Mouse (Mus musculus): ENCODE data around the gene Scand1. TPM values are rescaled to one million over a fixed set of nuclear protein-coding genes. Genes with fewer than 3 reads are reported as not detected.

Gene Scand1
- total RNA-seq (2015; ENCODE audit: low replicate concordance) (2.3 TPM in 1 of 2 replicates, not detected in the other), total RNA-seq (2017; ENCODE audit: low replicate concordance) (1.9 and 16.4 TPM in 2 replicates)

GRCm38 (mm10) chr2:156312297-156312897 is at the start of gene Scand1, which contains the start of gene Cnbd2:
Gene Scand1 (minus strand): TSS chr2:156312704.
Gene Cnbd2 (plus strand): TSS chr2:156312299.
- ATAC-seq (replicated peaks; ENCODE audit: low FRiP score, poor library complexity, severe bottlenecking): peak; percentile 91

- ATAC-seq (replicated peaks; ENCODE audit: low FRiP score, poor library complexity, severe bottlenecking): no peak
These were observed 43.5 kb upstream of the Scand1 start for GRCm38 (mm10) chr2:156356031-156356430.

GRCm38 (mm10) chr2:156353265-156353692 is 40.8 kb upstream of the Scand1 start:
- ATAC-seq (replicated peaks; ENCODE audit: low FRiP score, poor library complexity, severe bottlenecking): no peak

- ATAC-seq (replicated peaks; ENCODE audit: low FRiP score, poor library complexity, severe bottlenecking): no peak
These were observed 40.1 kb upstream of the Scand1 start for GRCm38 (mm10) chr2:156352413-156353165.

- ATAC-seq (replicated peaks; ENCODE audit: low FRiP score, poor library complexity, severe bottlenecking): no peak
These were observed 38.7 kb upstream of the Scand1 start for GRCm38 (mm10) chr2:156351243-156351642.

GRCm38 (mm10) chr2:156349286-156349848 is 36.9 kb upstream of the Scand1 start:
- no peak for ATAC-seq (replicated peaks; ENCODE audit: low FRiP score, poor library complexity, severe bottlenecking)

- no peak for ATAC-seq (replicated peaks; ENCODE audit: low FRiP score, poor library complexity, severe bottlenecking)
These were observed 36.3 kb upstream of the Scand1 start for GRCm38 (mm10) chr2:156348812-156349211.

- ATAC-seq (replicated peaks; ENCODE audit: low FRiP score, poor library complexity, severe bottlenecking): no peak
These were observed 32.5 kb upstream of the Scand1 start for GRCm38 (mm10) chr2:156344775-156345532.

- no peak for ATAC-seq (replicated peaks; ENCODE audit: low FRiP score, poor library complexity, severe bottlenecking)
These were observed 27.6 kb upstream of the Scand1 start for GRCm38 (mm10) chr2:156340078-156340477.

- ATAC-seq (replicated peaks; ENCODE audit: low FRiP score, poor library complexity, severe bottlenecking): no peak
These were observed 19.0 kb upstream of the Scand1 start for GRCm38 (mm10) chr2:156331446-156331965.

- ATAC-seq (replicated peaks; ENCODE audit: low FRiP score, poor library complexity, severe bottlenecking): no peak
These were observed 18.2 kb upstream of the Scand1 start for GRCm38 (mm10) chr2:156330681-156331080.

- no peak for ATAC-seq (replicated peaks; ENCODE audit: low FRiP score, poor library complexity, severe bottlenecking)
These were observed 12.2 kb upstream of the Scand1 start for GRCm38 (mm10) chr2:156324681-156325080.

GRCm38 (mm10) chr2:156324116-156324588 is 11.6 kb upstream of the Scand1 start:
- 0 out of 2 replicates have a peak, but pooled peaks have one; percentile 27 for ATAC-seq (replicated peaks; ENCODE audit: low FRiP score, poor library complexity, severe bottlenecking)

- no peak for ATAC-seq (replicated peaks; ENCODE audit: low FRiP score, poor library complexity, severe bottlenecking)
These were observed 9.0 kb upstream of the Scand1 start for GRCm38 (mm10) chr2:156321538-156321937.

GRCm38 (mm10) chr2:156318491-156318890 is 6.0 kb upstream of the Scand1 start:
- ATAC-seq (replicated peaks; ENCODE audit: low FRiP score, poor library complexity, severe bottlenecking): no peak

GRCm38 (mm10) chr2:156314811-156315210 is 2.3 kb upstream of the Scand1 start:
- ATAC-seq (replicated peaks; ENCODE audit: low FRiP score, poor library complexity, severe bottlenecking): no peak

GRCm38 (mm10) chr2:156313153-156313552 is 649 bp upstream of the Scand1 start:
- no peak for ATAC-seq (replicated peaks; ENCODE audit: low FRiP score, poor library complexity, severe bottlenecking)

- ATAC-seq (replicated peaks; ENCODE audit: low FRiP score, poor library complexity, severe bottlenecking): peak; percentile 62
These were observed 638 bp downstream of the Scand1 start for GRCm38 (mm10) chr2:156311841-156312291.

GRCm38 (mm10) chr2:156311441-156311840 is 1.1 kb downstream of the Scand1 start:
- ATAC-seq (replicated peaks; ENCODE audit: low FRiP score, poor library complexity, severe bottlenecking): no peak

- no peak for ATAC-seq (replicated peaks; ENCODE audit: low FRiP score, poor library complexity, severe bottlenecking)
These were observed 1.6 kb downstream of the Scand1 start for GRCm38 (mm10) chr2:156310945-156311344.
